Comparison of ENCODE assay signal across 8 mouse cellular contexts in genomic region chr7:30280670-30281138, GRCm38 (mm10). TPM values are rescaled to one million over a fixed set of nuclear protein-coding genes. Genes with fewer than 3 reads are reported as not detected.
DNase-seq lines count a peak whose midpoint lies in the region; ATAC-seq lines count a peak whose summit lies in the region.

No protein-coding gene starts in this region.

- peak overlapping the region; percentile 96 for H3K27ac ChIP-seq in brown adipose tissue, adult 24 weeks (replicated peaks; ENCODE audit: low read depth, low read length)
- peak overlapping the region; percentile 99 for H3K27ac ChIP-seq in heart, embryonic 13.5 days (replicated peaks)
- peak overlapping the region; percentile 97 for H3K27ac ChIP-seq in liver, embryonic 12.5 days
- peak overlapping the region; percentile 98 for H3K27ac ChIP-seq in stomach, embryonic 15.5 days

- no peaks in the 10 kb centered on the region for H3K36me3 ChIP-seq in heart, embryonic 13.5 days
- 0 out of 2 replicates have a peak, but pooled peaks cover 6% of the 10 kb centered on the region for H3K36me3 ChIP-seq in liver, embryonic 12.5 days
- no peaks in the 10 kb centered on the region for H3K36me3 ChIP-seq in stomach, embryonic 15.5 days

- no peaks in the 10 kb centered on the region for H3K4me1 ChIP-seq in brown adipose tissue, adult 24 weeks (ENCODE audit: control insufficient read depth, insufficient read depth, insufficient read length, low read length)
- H3K4me1 ChIP-seq in heart, embryonic 13.5 days, result peaks cover 22% of the 10 kb centered on the region
- peaks cover 40% of the 10 kb centered on the region for H3K4me1 ChIP-seq in liver, embryonic 12.5 days
- H3K4me1 ChIP-seq in stomach, embryonic 15.5 days, result peaks cover 3% of the 10 kb centered on the region; the same call in 1 of the 2 replicates

- H3K4me3 ChIP-seq in brown adipose tissue, adult 24 weeks (ENCODE audit: insufficient read depth, low read depth, low read length), result peak overlapping the region; percentile 69
- H3K4me3 ChIP-seq in heart, embryonic 13.5 days, result peak overlapping the region; percentile 86
- peak overlapping the region; percentile 84 for H3K4me3 ChIP-seq in liver, embryonic 12.5 days
- peak overlapping the region; percentile 92 for H3K4me3 ChIP-seq in stomach, embryonic 15.5 days (replicated peaks)

- DNase-seq in CD4-positive, CD25-positive, alpha-beta regulatory T cell, adult 2 months (ENCODE audit: low read depth, low spot score), result peak; percentile 92
- DNase-seq in fat pad, adult 2 months (ENCODE audit: extremely low read depth, low read depth, low spot score), result peak; percentile 19
- DNase-seq in kidney, postnatal 10 days, result peak; percentile 92
- peak; percentile 67 to 83 for DNase-seq in natural killer cell, adult 2 months (ENCODE audit: low spot score in 2 of 2)

- H3K27me3 ChIP-seq in heart, embryonic 13.5 days (replicated peaks), result no peaks in the 10 kb centered on the region
- peaks cover 5% of the 10 kb centered on the region; the same call in 1 of the 2 replicates for H3K27me3 ChIP-seq in liver, embryonic 12.5 days (replicated peaks)
- no peaks in the 10 kb centered on the region for H3K27me3 ChIP-seq in stomach, embryonic 15.5 days (replicated peaks)

- H3K4me2 ChIP-seq in heart, embryonic 13.5 days, result peak overlapping the region; percentile 94
- H3K4me2 ChIP-seq in liver, embryonic 12.5 days, result peak overlapping the region; percentile 94
- peak overlapping the region; percentile 94 for H3K4me2 ChIP-seq in stomach, embryonic 15.5 days

- WGBS in heart, embryonic 13.5 days, result under 1% methylated on average over 20 of the region's 20 CpGs
- under 1% methylated on average over 20 of the region's 20 CpGs for WGBS in liver, embryonic 12.5 days (ENCODE audit: insufficient replicate concordance)
- WGBS in stomach, embryonic 15.5 days, result under 1% methylated on average over 20 of the region's 20 CpGs

- peak; percentile 76 for ATAC-seq in heart, embryonic 13.5 days (ENCODE audit: extremely low read depth, insufficient number of reproducible peaks, low FRiP score, low TSS enrichment)
- peak; percentile 56 for ATAC-seq in liver, embryonic 12.5 days
- ATAC-seq in stomach, embryonic 15.5 days (ENCODE audit: insufficient read depth, low FRiP score, low read depth), result peak; percentile 76

- no peaks in the 10 kb centered on the region for H3K9me3 ChIP-seq in heart, embryonic 13.5 days
- H3K9me3 ChIP-seq in liver, embryonic 12.5 days (replicated peaks), result no peaks in the 10 kb centered on the region
- H3K9me3 ChIP-seq in stomach, embryonic 15.5 days, result no peaks in the 10 kb centered on the region

- H3K9ac ChIP-seq in heart, embryonic 13.5 days, result peak overlapping the region; percentile 83
- H3K9ac ChIP-seq in liver, embryonic 12.5 days, result peak overlapping the region; percentile 62
- no peak overlapping the region for H3K9ac ChIP-seq in stomach, embryonic 15.5 days

RNA-seq across cellular contexts. Expression of gene Wdr62, which starts 0.5 kb away (rescaled TPM):
- polyA plus RNA-seq in brown adipose tissue, adult 24 weeks (2012; ENCODE audit: insufficient read depth, insufficient read length, missing spikeins), result 3.2 and 4.6 TPM in 2 replicates
- 7.1 and 8.5 TPM in 2 replicates for polyA plus RNA-seq in heart, embryonic 13.5 days (2015; fragmentation: Nextera tagmentation; extraction: Ambion mirVana)
- 11.5 and 11.9 TPM in 2 replicates for polyA plus RNA-seq in liver, embryonic 12.5 days (2016; fragmentation: Nextera tagmentation; extraction: Ambion mirVana)
- polyA plus RNA-seq in stomach, embryonic 15.5 days (2015; fragmentation: Nextera tagmentation; extraction: Ambion mirVana), result 5.3 and 6.5 TPM in 2 replicates

RNA-seq across cellular contexts. Expression of gene Thap8, which starts 0.8 kb away (rescaled TPM):
- polyA plus RNA-seq in brown adipose tissue, adult 24 weeks (2012; ENCODE audit: insufficient read depth, insufficient read length, missing spikeins), result 0.83 TPM in 1 of 2 replicates, not detected in the other
- 0.37 and 0.39 TPM in 2 replicates for polyA plus RNA-seq in heart, embryonic 13.5 days (2015; fragmentation: Nextera tagmentation; extraction: Ambion mirVana)
- polyA plus RNA-seq in liver, embryonic 12.5 days (2016; fragmentation: Nextera tagmentation; extraction: Ambion mirVana), result 0.28 TPM in 1 of 2 replicates, not detected in the other
- 0.62 and 0.65 TPM in 2 replicates for polyA plus RNA-seq in stomach, embryonic 15.5 days (2015; fragmentation: Nextera tagmentation; extraction: Ambion mirVana)

RNA-seq across cellular contexts. Expression of gene Clip3, which starts 10.8 kb away (rescaled TPM):
- 4.5 and 7.3 TPM in 2 replicates for polyA plus RNA-seq in brown adipose tissue, adult 24 weeks (2012; ENCODE audit: insufficient read depth, insufficient read length, missing spikeins)
- 10.2 and 14.9 TPM in 2 replicates for polyA plus RNA-seq in heart, embryonic 13.5 days (2015; fragmentation: Nextera tagmentation; extraction: Ambion mirVana)
- 3.2 and 4.8 TPM in 2 replicates for polyA plus RNA-seq in liver, embryonic 12.5 days (2016; fragmentation: Nextera tagmentation; extraction: Ambion mirVana)
- polyA plus RNA-seq in stomach, embryonic 15.5 days (2015; fragmentation: Nextera tagmentation; extraction: Ambion mirVana), result 23.2 and 26.6 TPM in 2 replicates

RNA-seq across cellular contexts. Expression of gene Alkbh6, which starts 27.8 kb away (rescaled TPM):
- 34.7 and 38.6 TPM in 2 replicates for polyA plus RNA-seq in brown adipose tissue, adult 24 weeks (2012; ENCODE audit: insufficient read depth, insufficient read length, missing spikeins)
- polyA plus RNA-seq in heart, embryonic 13.5 days (2015; fragmentation: Nextera tagmentation; extraction: Ambion mirVana), result 60.5 and 66.1 TPM in 2 replicates
- polyA plus RNA-seq in liver, embryonic 12.5 days (2016; fragmentation: Nextera tagmentation; extraction: Ambion mirVana), result 24.2 and 24.5 TPM in 2 replicates
- polyA plus RNA-seq in stomach, embryonic 15.5 days (2015; fragmentation: Nextera tagmentation; extraction: Ambion mirVana), result 63.2 and 72.3 TPM in 2 replicates

RNA-seq across cellular contexts. Expression of gene Syne4, which starts 33.9 kb away (rescaled TPM):
- not detected in 2 replicates for polyA plus RNA-seq in brown adipose tissue, adult 24 weeks (2012; ENCODE audit: insufficient read depth, insufficient read length, missing spikeins)
- 18.3 and 20.2 TPM in 2 replicates for polyA plus RNA-seq in heart, embryonic 13.5 days (2015; fragmentation: Nextera tagmentation; extraction: Ambion mirVana)
- polyA plus RNA-seq in liver, embryonic 12.5 days (2016; fragmentation: Nextera tagmentation; extraction: Ambion mirVana), result 11.7 and 12.1 TPM in 2 replicates
- polyA plus RNA-seq in stomach, embryonic 15.5 days (2015; fragmentation: Nextera tagmentation; extraction: Ambion mirVana), result 65.2 and 73.8 TPM in 2 replicates

Comparison
In these comparisons a context has a peak if more than half of its experiments do, and no peak if none do; other contexts are left out.
1. Peak in every context shown above with its lines: DNase-seq, ATAC-seq, H3K4me3 ChIP-seq and H3K27ac ChIP-seq.
2. DNase-seq: peak in every context shown above with its lines; median percentile 92 in CD4-positive, CD25-positive, alpha-beta regulatory T cell, adult 2 months; 92 in kidney, postnatal 10 days; 75 in natural killer cell, adult 2 months; 19 in fat pad, adult 2 months.